Mouse (Mus musculus): ENCODE data around the gene Psmd13. TPM values are rescaled to one million over a fixed set of nuclear protein-coding genes. Genes with fewer than 3 reads are reported as not detected.
"Not testable (repeated sequence)": the region's sequence is repeated elsewhere in the genome, so short reads cannot be mapped to it uniquely, and the experiment has no call there.

Psmd13 gene
- polyA plus RNA-seq, 1 experiment from 2014 or later, result 136 TPM

DNA sequence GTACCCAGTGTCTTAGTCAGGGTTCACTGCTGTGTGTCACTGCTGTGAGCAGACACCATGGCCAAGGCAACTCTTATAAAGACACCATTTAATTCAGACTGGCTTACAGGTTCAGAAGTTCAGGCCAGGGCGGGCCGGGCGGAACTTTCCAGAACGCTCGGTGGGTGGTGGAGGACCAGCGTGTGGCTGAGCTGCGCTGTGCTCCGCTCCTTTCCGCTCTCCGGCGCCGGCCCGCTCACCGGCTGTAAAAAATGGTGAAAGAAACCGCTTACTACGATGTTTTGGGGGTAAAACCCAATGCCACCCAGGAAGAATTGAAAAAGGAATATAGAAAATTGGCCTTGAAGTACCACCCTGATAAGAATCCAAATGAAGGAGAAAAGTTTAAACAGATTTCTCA, 8.9 kb downstream of the Psmd13 start:
- H3K4me2 ChIP-seq (replicated peaks; ENCODE audit: low read depth, low read length); H3K4me3 ChIP-seq (ENCODE audit: low read depth, low read length); H3K4me1 ChIP-seq (ENCODE audit: control insufficient read depth, insufficient read depth, low read length); H3K9me3 ChIP-seq (ENCODE audit: control insufficient read depth, low read depth, low read length); H3K9ac ChIP-seq (replicated peaks; ENCODE audit: low read depth, low read length); ATAC-seq (ENCODE audit: insufficient number of reproducible peaks, insufficient read depth, low FRiP score, low read depth); H3K27ac ChIP-seq (ENCODE audit: low read length); H3K27me3 ChIP-seq (ENCODE audit: control insufficient read depth, insufficient read depth, low read length): not testable (repeated sequence)
- peaks cover 51% of the 10 kb centered on the region for H3K36me3 ChIP-seq (ENCODE audit: control insufficient read depth, insufficient read depth, low read length)
- WGBS, result 97% methylated on average over 16 of the region's 16 CpGs

- H3K27ac ChIP-seq (ENCODE audit: low read length), result no peak overlapping the region
- no peaks in the 10 kb centered on the region for H3K9me3 ChIP-seq (ENCODE audit: control insufficient read depth, low read depth, low read length)
- H3K4me3 ChIP-seq (ENCODE audit: low read depth, low read length), result no peak overlapping the region
- WGBS, result 91% methylated on average over 7 of the region's 7 CpGs
- H3K9ac ChIP-seq (replicated peaks; ENCODE audit: low read depth, low read length), result no peak overlapping the region
- no peaks in the 10 kb centered on the region for H3K4me1 ChIP-seq (ENCODE audit: control insufficient read depth, insufficient read depth, low read length)
- no peak for ATAC-seq (ENCODE audit: insufficient number of reproducible peaks, insufficient read depth, low FRiP score, low read depth)
- H3K4me2 ChIP-seq (replicated peaks; ENCODE audit: low read depth, low read length), result no peak overlapping the region
- peaks cover 58% of the 10 kb centered on the region for H3K36me3 ChIP-seq (ENCODE audit: control insufficient read depth, insufficient read depth, low read length)
- no peaks in the 10 kb centered on the region for H3K27me3 ChIP-seq (ENCODE audit: control insufficient read depth, insufficient read depth, low read length)
Measured at GRCm38 (mm10) chr7:140894031-140894430, 12.3 kb downstream of the Psmd13 start.

DNA sequence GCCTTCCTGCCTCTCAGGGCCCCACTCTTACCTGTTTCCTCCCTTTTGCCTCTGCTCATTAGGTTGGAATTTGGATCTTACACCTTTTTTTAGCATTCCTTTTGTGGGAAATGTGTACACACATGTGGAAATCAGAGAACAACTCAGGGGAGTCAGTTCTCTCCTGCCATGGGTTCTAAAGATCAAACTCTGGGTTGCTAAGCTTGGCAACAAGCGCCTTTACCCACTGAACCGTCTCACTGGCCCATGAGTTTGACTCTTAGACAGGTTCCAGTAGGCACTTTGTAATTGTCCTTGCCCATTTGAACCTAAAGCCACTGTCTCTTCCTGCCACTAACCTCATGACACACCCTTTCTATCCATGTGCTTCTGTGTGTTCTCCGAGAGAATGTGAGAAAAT, 12.8 kb downstream of the Psmd13 start:
- no peak overlapping the region for H3K9ac ChIP-seq (replicated peaks; ENCODE audit: low read depth, low read length)
- no peaks in the 10 kb centered on the region for H3K27me3 ChIP-seq (ENCODE audit: control insufficient read depth, insufficient read depth, low read length)
- H3K4me2 ChIP-seq (replicated peaks; ENCODE audit: low read depth, low read length), result no peak overlapping the region
- H3K4me3 ChIP-seq (ENCODE audit: low read depth, low read length), result no peak overlapping the region
- no peak for ATAC-seq (ENCODE audit: insufficient number of reproducible peaks, insufficient read depth, low FRiP score, low read depth)
- H3K27ac ChIP-seq (ENCODE audit: low read length), result no peak overlapping the region
- H3K4me1 ChIP-seq (ENCODE audit: control insufficient read depth, insufficient read depth, low read length), result no peaks in the 10 kb centered on the region
- no peaks in the 10 kb centered on the region for H3K9me3 ChIP-seq (ENCODE audit: control insufficient read depth, low read depth, low read length)
- 97% methylated on average over 3 of the region's 3 CpGs for WGBS
- H3K36me3 ChIP-seq (ENCODE audit: control insufficient read depth, insufficient read depth, low read length), result peaks cover 55% of the 10 kb centered on the region

- Histone ChIP-seq H3K4me3 (ENCODE audit: low read depth, low read length) (no peak overlapping the region), H3K27me3 (ENCODE audit: control insufficient read depth, insufficient read depth, low read length) (no peaks in the 10 kb centered on the region), H3K36me3 (ENCODE audit: control insufficient read depth, insufficient read depth, low read length) (peaks cover 36% of the 10 kb centered on the region), H3K4me1 (ENCODE audit: control insufficient read depth, insufficient read depth, low read length) (no peaks in the 10 kb centered on the region), H3K9me3 (ENCODE audit: control insufficient read depth, low read depth, low read length) (no peaks in the 10 kb centered on the region), H3K4me2 (replicated peaks; ENCODE audit: low read depth, low read length) (no peak overlapping the region), H3K27ac (ENCODE audit: low read length) (no peak overlapping the region), H3K9ac (replicated peaks; ENCODE audit: low read depth, low read length) (no peak overlapping the region)
- 87% methylated on average over 7 of the region's 7 CpGs for WGBS
- no peak for ATAC-seq (ENCODE audit: insufficient number of reproducible peaks, insufficient read depth, low FRiP score, low read depth)
Measured at GRCm38 (mm10) chr7:140897863-140898262, 16.1 kb downstream of the Psmd13 start.

GRCm38 (mm10) chr7:140899121-140899520, 17.4 kb downstream of the Psmd13 start:
- no peak overlapping the region for H3K4me3 ChIP-seq (ENCODE audit: low read depth, low read length)
- no peak for ATAC-seq (ENCODE audit: insufficient number of reproducible peaks, insufficient read depth, low FRiP score, low read depth)
- H3K27me3 ChIP-seq (ENCODE audit: control insufficient read depth, insufficient read depth, low read length), result no peaks in the 10 kb centered on the region
- no peaks in the 10 kb centered on the region for H3K9me3 ChIP-seq (ENCODE audit: control insufficient read depth, low read depth, low read length)
- H3K36me3 ChIP-seq (ENCODE audit: control insufficient read depth, insufficient read depth, low read length), result peaks cover 34% of the 10 kb centered on the region
- H3K27ac ChIP-seq (ENCODE audit: low read length), result no peak overlapping the region
- no peak overlapping the region for H3K9ac ChIP-seq (replicated peaks; ENCODE audit: low read depth, low read length)
- 69% methylated on average over 3 of the region's 3 CpGs for WGBS
- no peaks in the 10 kb centered on the region for H3K4me1 ChIP-seq (ENCODE audit: control insufficient read depth, insufficient read depth, low read length)
- no peak overlapping the region for H3K4me2 ChIP-seq (replicated peaks; ENCODE audit: low read depth, low read length)

DNA sequence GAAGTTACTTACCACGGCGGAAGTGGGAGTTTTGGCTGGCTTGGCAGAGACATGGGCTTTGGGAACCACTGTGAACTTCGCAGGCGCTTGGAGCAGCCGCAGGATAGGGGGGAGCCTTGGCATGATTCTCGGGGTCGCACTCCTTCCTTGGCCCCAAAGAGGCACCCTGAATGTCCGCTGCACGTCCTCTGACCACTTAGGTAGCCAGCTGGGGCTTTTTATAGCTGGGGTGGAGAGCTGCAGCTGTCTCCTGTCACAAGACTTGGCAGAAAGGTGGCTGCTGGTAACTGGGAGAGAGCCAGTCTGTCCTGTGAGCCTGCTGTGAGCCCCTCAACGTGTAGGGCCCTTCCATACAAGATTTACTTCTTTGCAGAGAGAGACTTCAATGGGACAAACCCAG, 18.5 kb downstream of the Psmd13 start, which contains the start of gene Cox8b:
Gene Cox8b, minus strand, starts transcription at position 227 of the 400 bp plus-strand sequence.
- Histone ChIP-seq H3K9me3 (ENCODE audit: control insufficient read depth, low read depth, low read length) (no peaks in the 10 kb centered on the region), H3K4me1 (ENCODE audit: control insufficient read depth, insufficient read depth, low read length) (no peaks in the 10 kb centered on the region), H3K27me3 (ENCODE audit: control insufficient read depth, insufficient read depth, low read length) (no peaks in the 10 kb centered on the region), H3K9ac (replicated peaks; ENCODE audit: low read depth, low read length) (no peak within 1 kb of the TSS), H3K27ac (ENCODE audit: low read length) (no peak within 1 kb of the TSS), H3K4me3 (ENCODE audit: low read depth, low read length) (no peak within 1 kb of the TSS), H3K36me3 (ENCODE audit: control insufficient read depth, insufficient read depth, low read length) (peaks cover 27% of the 10 kb centered on the region), H3K4me2 (replicated peaks; ENCODE audit: low read depth, low read length) (no peak within 1 kb of the TSS)
- no peak for ATAC-seq (ENCODE audit: insufficient number of reproducible peaks, insufficient read depth, low FRiP score, low read depth)
- 51% methylated on average over 10 of the region's 10 CpGs for WGBS

- Histone ChIP-seq H3K36me3 (ENCODE audit: control insufficient read depth, insufficient read depth, low read length) (peaks cover 18% of the 10 kb centered on the region), H3K4me3 (ENCODE audit: low read depth, low read length) (no peak overlapping the region), H3K27me3 (ENCODE audit: control insufficient read depth, insufficient read depth, low read length) (no peaks in the 10 kb centered on the region), H3K4me2 (replicated peaks; ENCODE audit: low read depth, low read length) (no peak overlapping the region), H3K27ac (ENCODE audit: low read length) (no peak overlapping the region), H3K9me3 (ENCODE audit: control insufficient read depth, low read depth, low read length) (no peaks in the 10 kb centered on the region), H3K9ac (replicated peaks; ENCODE audit: low read depth, low read length) (no peak overlapping the region), H3K4me1 (ENCODE audit: control insufficient read depth, insufficient read depth, low read length) (no peaks in the 10 kb centered on the region)
- 79% methylated on average over 15 of the region's 15 CpGs for WGBS
- no peak for ATAC-seq (ENCODE audit: insufficient number of reproducible peaks, insufficient read depth, low FRiP score, low read depth)
Measured at GRCm38 (mm10) chr7:140902036-140902875, 20.5 kb downstream of the Psmd13 start.

DNA sequence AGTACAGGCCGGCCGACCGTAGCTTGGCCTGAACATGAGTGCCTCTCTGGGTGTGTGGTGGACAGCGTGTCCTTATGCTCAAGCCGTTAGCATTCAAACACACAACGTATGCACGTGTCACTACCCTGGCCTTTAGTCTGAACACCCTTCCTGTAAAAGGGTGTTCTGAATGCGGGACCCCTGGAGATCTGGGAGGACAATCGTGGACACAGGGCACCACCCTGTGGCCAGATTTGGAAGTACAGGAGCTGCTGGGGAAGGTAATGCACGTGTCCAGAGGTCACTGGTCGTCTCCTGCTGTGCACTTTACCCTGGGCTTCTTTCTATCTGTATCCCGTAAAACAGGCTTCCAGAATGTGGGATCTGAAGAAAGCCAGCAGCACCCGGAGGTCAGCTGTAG, 21.4 kb downstream of the Psmd13 start:
- no peak overlapping the region for H3K27ac ChIP-seq (ENCODE audit: low read length)
- H3K9me3 ChIP-seq (ENCODE audit: control insufficient read depth, low read depth, low read length), result no peaks in the 10 kb centered on the region
- H3K4me1 ChIP-seq (ENCODE audit: control insufficient read depth, insufficient read depth, low read length), result no peaks in the 10 kb centered on the region
- no peak overlapping the region for H3K4me3 ChIP-seq (ENCODE audit: low read depth, low read length)
- no peak overlapping the region for H3K4me2 ChIP-seq (replicated peaks; ENCODE audit: low read depth, low read length)
- 24% methylated on average over 13 of the region's 13 CpGs for WGBS
- H3K9ac ChIP-seq (replicated peaks; ENCODE audit: low read depth, low read length), result no peak overlapping the region
- no peaks in the 10 kb centered on the region for H3K27me3 ChIP-seq (ENCODE audit: control insufficient read depth, insufficient read depth, low read length)
- peaks cover 10% of the 10 kb centered on the region for H3K36me3 ChIP-seq (ENCODE audit: control insufficient read depth, insufficient read depth, low read length)
- ATAC-seq (ENCODE audit: insufficient number of reproducible peaks, insufficient read depth, low FRiP score, low read depth), result peak; percentile 35; the same call in 1 of the 2 replicates
